Mouse (Mus musculus): ENCODE measurements at regions not wholly inside any gene's neighbourhood (a gene's known extent, or its start where the extent isn't known, plus 50 kb on each side); places are given as distances from the start of the nearest gene placed in this dataset.

DNA sequence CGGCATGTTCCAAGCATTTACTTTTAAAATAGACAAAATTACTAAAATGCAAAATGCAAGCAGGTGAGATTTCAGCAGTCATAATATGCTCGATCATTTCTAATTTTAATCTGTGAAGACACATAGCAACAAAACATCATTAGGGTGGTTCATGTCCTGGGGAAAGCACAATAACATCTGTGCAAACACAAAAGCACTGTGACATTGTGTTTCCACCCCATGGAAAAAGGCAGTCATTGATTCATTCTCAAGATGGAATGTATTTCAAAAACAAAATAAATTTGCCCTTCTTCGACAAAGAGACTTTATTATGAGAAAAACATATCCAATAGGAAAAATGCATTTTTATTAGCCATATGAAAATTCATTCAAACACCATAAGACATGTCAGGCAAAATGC, 601.5 kb upstream of the Klf6 start:
- no peaks in the 10 kb centered on the region for H3K9me3 ChIP-seq (ENCODE audit: low read length)
- H3K4me3 ChIP-seq (ENCODE audit: low read length), result no peak overlapping the region
- H3K4me1 ChIP-seq (ENCODE audit: insufficient read depth, low read length), result no peaks in the 10 kb centered on the region
- no peak overlapping the region for H3K27ac ChIP-seq (ENCODE audit: low read length)
- no peak for ATAC-seq (ENCODE audit: low FRiP score, low TSS enrichment)
- H3K4me2 ChIP-seq (replicated peaks; ENCODE audit: low read depth, low read length), result no peak overlapping the region
- 87% methylated on average over 3 of the region's 3 CpGs for WGBS
- H3K36me3 ChIP-seq (ENCODE audit: insufficient read depth, low read length), result no peaks in the 10 kb centered on the region
- no peaks in the 10 kb centered on the region for H3K27me3 ChIP-seq (ENCODE audit: insufficient read depth, low read length)
- H3K9ac ChIP-seq (replicated peaks; ENCODE audit: low read length), result no peak overlapping the region

DNA sequence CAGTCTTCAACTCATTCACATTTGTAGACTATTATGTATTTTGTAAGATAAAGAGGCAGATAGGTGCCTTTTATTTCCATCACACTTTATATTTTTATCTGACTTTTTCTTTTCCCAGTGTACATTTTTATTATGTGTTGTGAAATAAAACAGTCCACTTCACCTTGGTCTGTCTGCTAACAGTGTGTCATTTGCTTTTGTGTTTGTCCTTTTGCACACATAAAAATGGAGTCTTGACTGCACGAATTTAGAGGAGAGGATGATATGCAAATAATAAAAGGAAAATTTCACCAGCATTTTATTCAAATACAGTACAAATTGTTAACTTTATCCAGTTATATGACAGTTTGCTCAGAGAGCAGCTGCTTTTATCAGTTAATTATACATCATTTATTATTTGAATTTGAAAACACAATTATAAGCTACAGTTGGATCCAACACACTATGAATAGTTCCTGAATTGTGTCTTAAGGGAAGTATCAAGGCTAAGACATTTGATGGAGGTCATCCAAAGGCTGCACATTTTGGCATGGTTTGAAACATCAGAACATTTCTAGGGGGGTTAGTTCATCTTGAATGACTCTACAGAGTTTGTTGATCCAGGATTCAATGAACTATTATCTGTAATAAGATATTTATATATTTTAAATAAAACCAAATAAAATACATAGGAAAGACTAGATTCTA, 588.6 kb upstream of the Klf6 start:
- WGBS, result 72% methylated on average over 1 of the region's 1 CpGs
- no peaks in the 10 kb centered on the region for H3K27me3 ChIP-seq (ENCODE audit: insufficient read depth, low read length)
- ATAC-seq (ENCODE audit: low FRiP score, low TSS enrichment), result no peak

DNA sequence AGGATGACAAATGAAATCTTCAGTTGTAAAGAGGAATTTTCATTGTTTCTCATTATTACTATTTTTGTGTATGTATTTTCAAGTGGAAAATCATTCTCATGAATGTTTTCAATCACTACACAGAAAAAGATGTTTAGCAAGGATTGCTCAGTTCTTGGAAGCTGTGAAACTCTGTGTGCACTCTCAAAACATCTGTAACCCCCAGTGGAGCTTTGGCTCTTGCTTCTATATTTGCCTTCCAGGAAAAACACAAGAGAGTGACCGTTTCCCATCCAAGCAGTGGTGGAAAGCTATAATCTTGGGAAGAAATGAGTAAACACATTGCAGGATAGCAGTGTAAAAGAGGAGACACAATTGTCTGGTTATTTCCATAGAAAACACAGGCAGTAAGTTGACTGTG, 584.7 kb upstream of the Klf6 start:
- Histone ChIP-seq H3K27me3 (ENCODE audit: insufficient read depth, low read length) (no peaks in the 10 kb centered on the region), H3K36me3 (ENCODE audit: insufficient read depth, low read length) (no peaks in the 10 kb centered on the region), H3K4me2 (replicated peaks; ENCODE audit: low read depth, low read length) (no peak overlapping the region), H3K27ac (ENCODE audit: low read length) (no peak overlapping the region), H3K9ac (replicated peaks; ENCODE audit: low read length) (no peak overlapping the region), H3K4me1 (ENCODE audit: insufficient read depth, low read length) (no peaks in the 10 kb centered on the region), H3K9me3 (ENCODE audit: low read length) (no peaks in the 10 kb centered on the region), H3K4me3 (ENCODE audit: low read length) (no peak overlapping the region)
- ATAC-seq (ENCODE audit: low FRiP score, low TSS enrichment), result no peak
- WGBS, result 67% methylated on average over 1 of the region's 1 CpGs

More for the DNA sequence above, 588.6 kb upstream of the Klf6 start:
- no peak overlapping the region for H3K9ac ChIP-seq (replicated peaks; ENCODE audit: low read length)
- no peaks in the 10 kb centered on the region for H3K9me3 ChIP-seq (ENCODE audit: low read length)
- no peaks in the 10 kb centered on the region for H3K36me3 ChIP-seq (ENCODE audit: insufficient read depth, low read length)
- no peak overlapping the region for H3K27ac ChIP-seq (ENCODE audit: low read length)
- H3K4me3 ChIP-seq (ENCODE audit: low read length), result no peak overlapping the region
- no peak overlapping the region for H3K4me2 ChIP-seq (replicated peaks; ENCODE audit: low read depth, low read length)
- no peaks in the 10 kb centered on the region for H3K4me1 ChIP-seq (ENCODE audit: insufficient read depth, low read length)

DNA sequence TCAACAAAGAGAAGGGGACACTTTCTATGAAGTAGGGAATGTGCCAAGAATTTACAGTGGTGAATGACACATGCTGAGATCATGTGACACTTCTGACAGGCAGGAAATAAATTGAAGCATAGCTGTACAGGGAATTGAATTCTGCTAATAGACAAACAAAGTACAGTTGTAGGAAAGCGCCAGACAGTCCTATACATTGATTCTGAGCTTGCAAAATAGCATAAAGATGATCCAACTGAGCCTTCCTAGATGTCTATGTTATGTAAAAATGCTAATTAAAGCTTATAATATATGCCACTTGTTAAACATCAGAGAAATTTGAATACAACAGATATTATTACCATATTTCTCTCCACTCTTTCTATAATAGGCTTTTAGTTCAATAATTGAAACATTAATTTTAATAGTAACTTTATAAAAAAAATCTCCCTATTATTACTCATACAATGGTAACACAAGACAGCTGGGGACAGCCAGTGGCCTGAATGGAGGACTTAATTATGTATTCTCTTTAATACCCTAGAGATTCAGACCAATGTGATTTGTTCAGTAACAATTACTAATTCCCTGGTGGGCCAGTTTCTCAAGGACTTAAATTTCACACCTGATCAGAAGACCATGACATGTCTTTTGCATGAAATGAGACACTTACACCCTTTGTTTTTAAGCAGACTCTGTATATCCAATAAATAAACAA, 571.4 kb upstream of the Klf6 start:
- WGBS, result 79% methylated on average over 1 of the region's 1 CpGs
- Histone ChIP-seq H3K36me3 (ENCODE audit: insufficient read depth, low read length) (no peaks in the 10 kb centered on the region), H3K4me3 (ENCODE audit: low read length) (no peak overlapping the region), H3K27me3 (ENCODE audit: insufficient read depth, low read length) (no peaks in the 10 kb centered on the region), H3K9me3 (ENCODE audit: low read length) (no peaks in the 10 kb centered on the region), H3K9ac (replicated peaks; ENCODE audit: low read length) (no peak overlapping the region), H3K4me2 (replicated peaks; ENCODE audit: low read depth, low read length) (no peak overlapping the region), H3K4me1 (ENCODE audit: insufficient read depth, low read length) (no peaks in the 10 kb centered on the region), H3K27ac (ENCODE audit: low read length) (no peak overlapping the region)
- ATAC-seq (ENCODE audit: low FRiP score, low TSS enrichment), result no peak

DNA sequence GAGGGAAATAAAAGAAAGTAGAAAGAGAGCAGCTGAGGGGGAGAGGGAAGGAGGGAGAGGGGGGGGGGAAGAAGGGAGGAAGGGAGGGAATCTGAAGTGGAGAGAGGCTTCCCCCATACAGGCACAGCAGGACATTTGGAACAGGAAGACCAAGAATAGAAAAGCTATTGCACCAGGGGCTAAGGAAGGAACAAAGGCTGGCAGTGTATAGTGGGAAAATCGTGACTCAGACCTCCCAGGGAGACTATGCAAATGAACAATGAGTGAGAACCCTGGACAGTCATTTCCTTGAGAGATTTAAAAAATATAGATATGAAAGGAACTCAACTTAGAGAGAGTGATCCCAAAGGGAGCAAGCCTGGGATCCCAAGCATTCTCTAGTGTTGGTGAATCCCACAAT, 559.1 kb upstream of the Klf6 start:
- no peak overlapping the region for H3K4me3 ChIP-seq (ENCODE audit: low read length)
- H3K4me2 ChIP-seq (replicated peaks; ENCODE audit: low read depth, low read length), result no peak overlapping the region
- no peaks in the 10 kb centered on the region for H3K27me3 ChIP-seq (ENCODE audit: insufficient read depth, low read length)
- no peak overlapping the region for H3K27ac ChIP-seq (ENCODE audit: low read length)
- ATAC-seq (ENCODE audit: low FRiP score, low TSS enrichment), result 0 out of 2 replicates have a peak, but pooled peaks have one; percentile 46
- H3K36me3 ChIP-seq (ENCODE audit: insufficient read depth, low read length), result no peaks in the 10 kb centered on the region
- no peaks in the 10 kb centered on the region for H3K4me1 ChIP-seq (ENCODE audit: insufficient read depth, low read length)
- no peaks in the 10 kb centered on the region for H3K9me3 ChIP-seq (ENCODE audit: low read length)
- no peak overlapping the region for H3K9ac ChIP-seq (replicated peaks; ENCODE audit: low read length)
- 37% methylated on average over 1 of the region's 1 CpGs for WGBS

DNA sequence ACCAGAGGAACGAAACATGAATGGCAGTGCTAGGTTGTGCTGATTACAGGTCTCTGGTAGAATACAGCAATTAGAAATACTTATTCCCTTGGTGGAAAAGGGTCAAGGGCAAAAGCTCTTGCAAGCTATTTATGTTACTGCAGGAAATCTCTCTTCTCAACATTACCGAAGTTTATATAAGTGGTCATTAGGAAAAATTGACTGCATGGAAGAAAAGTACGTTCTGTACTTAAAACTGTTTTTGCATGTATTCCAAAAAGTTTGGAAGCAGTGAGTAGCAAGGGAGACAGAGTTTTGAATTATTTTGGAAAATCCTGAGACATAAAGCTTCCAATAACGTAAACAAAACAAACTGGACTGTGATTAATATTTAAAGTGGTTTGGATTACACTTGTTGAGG, 554.6 kb upstream of the Klf6 start:
- Histone ChIP-seq H3K4me1 (ENCODE audit: insufficient read depth, low read length) (no peaks in the 10 kb centered on the region), H3K27me3 (ENCODE audit: insufficient read depth, low read length) (no peaks in the 10 kb centered on the region), H3K9ac (replicated peaks; ENCODE audit: low read length) (no peak overlapping the region), H3K4me2 (replicated peaks; ENCODE audit: low read depth, low read length) (no peak overlapping the region), H3K9me3 (ENCODE audit: low read length) (no peaks in the 10 kb centered on the region), H3K4me3 (ENCODE audit: low read length) (no peak overlapping the region), H3K36me3 (ENCODE audit: insufficient read depth, low read length) (no peaks in the 10 kb centered on the region), H3K27ac (ENCODE audit: low read length) (no peak overlapping the region)
- no peak for ATAC-seq (ENCODE audit: low FRiP score, low TSS enrichment)
- WGBS, result 74% methylated on average over 4 of the region's 4 CpGs

DNA sequence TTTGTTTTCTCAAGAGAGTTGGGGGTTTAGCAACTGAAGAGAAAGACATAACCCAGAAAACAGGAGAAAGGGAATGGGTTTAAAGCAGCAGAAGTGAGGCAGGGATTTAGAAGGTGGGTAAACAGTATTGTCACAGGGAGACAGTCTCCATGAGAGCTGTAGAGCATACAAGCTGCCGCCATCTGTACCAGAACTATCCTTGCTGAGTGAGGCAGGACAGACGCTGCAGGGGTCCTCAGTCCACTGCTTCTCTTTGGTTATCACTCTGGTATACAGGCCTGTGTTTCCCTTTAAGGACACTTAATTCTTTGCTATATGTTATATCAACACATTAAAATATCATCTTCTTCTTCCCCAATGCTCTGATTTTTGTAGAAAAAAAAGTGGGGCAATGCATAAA, 548.0 kb upstream of the Klf6 start:
- H3K27ac ChIP-seq (ENCODE audit: low read length), result no peak overlapping the region

DNA sequence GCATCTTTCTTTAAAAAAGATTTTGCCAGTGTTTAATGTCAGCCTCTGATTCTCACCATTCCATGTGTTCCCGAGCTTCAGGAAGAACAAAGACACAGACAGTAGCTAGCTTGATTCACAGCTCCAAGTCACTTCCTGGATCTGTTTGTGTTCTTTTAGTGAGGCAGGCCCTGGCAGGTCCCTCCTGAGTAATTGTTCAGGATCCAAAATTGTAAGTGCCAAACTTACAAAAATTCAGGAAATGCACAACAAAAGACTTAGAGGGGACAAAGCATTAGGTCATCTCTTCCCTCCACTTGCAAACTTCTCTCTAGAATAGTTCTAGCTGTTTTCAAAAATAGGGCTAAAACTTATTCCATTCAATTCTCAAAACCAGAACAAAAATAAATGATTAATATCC, 546.3 kb upstream of the Klf6 start:
- H3K4me3 ChIP-seq (ENCODE audit: low read length), result no peak overlapping the region
- no peak for ATAC-seq (ENCODE audit: low FRiP score, low TSS enrichment)
- no peaks in the 10 kb centered on the region for H3K36me3 ChIP-seq (ENCODE audit: insufficient read depth, low read length)
- no peaks in the 10 kb centered on the region for H3K27me3 ChIP-seq (ENCODE audit: insufficient read depth, low read length)
- H3K9ac ChIP-seq (replicated peaks; ENCODE audit: low read length), result no peak overlapping the region
- 32% methylated on average over 1 of the region's 1 CpGs for WGBS
- no peaks in the 10 kb centered on the region for H3K4me1 ChIP-seq (ENCODE audit: insufficient read depth, low read length)
- H3K4me2 ChIP-seq (replicated peaks; ENCODE audit: low read depth, low read length), result no peak overlapping the region
- no peaks in the 10 kb centered on the region for H3K9me3 ChIP-seq (ENCODE audit: low read length)
- H3K27ac ChIP-seq (ENCODE audit: low read length), result no peak overlapping the region

More for the DNA sequence above, 548.0 kb upstream of the Klf6 start:
- Histone ChIP-seq H3K36me3 (ENCODE audit: insufficient read depth, low read length) (no peaks in the 10 kb centered on the region), H3K4me3 (ENCODE audit: low read length) (no peak overlapping the region), H3K9me3 (ENCODE audit: low read length) (no peaks in the 10 kb centered on the region), H3K27me3 (ENCODE audit: insufficient read depth, low read length) (no peaks in the 10 kb centered on the region), H3K9ac (replicated peaks; ENCODE audit: low read length) (no peak overlapping the region), H3K4me1 (ENCODE audit: insufficient read depth, low read length) (no peaks in the 10 kb centered on the region), H3K4me2 (replicated peaks; ENCODE audit: low read depth, low read length) (no peak overlapping the region)
- ATAC-seq (ENCODE audit: low FRiP score, low TSS enrichment), result no peak
- WGBS, result 48% methylated on average over 2 of the region's 2 CpGs

DNA sequence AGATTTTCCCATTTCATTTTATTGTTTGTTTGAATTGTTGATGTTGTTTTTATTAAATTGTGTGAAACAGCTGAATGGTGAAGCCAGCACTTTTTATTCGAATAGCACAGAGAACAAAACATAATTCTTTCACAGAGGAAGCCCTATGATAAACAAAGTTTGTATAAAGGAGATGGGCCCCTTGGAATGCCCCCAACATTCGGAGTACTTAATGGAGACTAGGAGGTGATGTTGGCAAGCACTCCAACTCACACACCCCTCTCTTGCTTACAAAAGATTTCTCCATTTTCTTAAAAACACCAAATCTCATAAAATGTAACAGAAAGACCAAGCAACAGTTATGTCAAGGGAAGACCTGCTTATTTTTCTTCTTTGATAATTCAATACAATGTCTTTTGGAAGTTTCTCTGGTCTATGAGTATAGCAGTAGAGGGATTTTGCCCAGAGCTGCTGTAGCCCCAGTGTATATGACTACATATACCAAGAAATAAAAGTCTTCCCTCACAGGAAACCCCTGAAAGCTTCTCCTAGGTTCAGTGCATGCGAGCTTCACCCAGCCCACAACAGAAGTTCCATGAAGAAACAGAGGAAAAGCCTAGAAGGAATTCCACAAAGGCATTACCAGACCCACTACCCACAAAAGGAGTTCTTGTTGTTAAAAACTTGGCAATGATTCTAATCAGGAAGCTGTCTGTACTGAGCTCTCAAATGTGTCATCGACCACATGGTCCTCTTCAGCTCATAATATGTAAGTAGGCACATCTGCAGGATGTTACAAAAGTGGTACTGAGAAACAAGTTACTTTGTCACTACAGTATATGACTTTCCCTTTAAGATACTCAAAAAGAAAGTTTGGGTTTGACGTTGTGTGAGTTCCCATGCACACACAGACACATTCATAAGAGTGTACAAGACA, 543.1 kb upstream of the Klf6 start:
- no peak overlapping the region for H3K4me3 ChIP-seq (ENCODE audit: low read length)
- no peaks in the 10 kb centered on the region for H3K27me3 ChIP-seq (ENCODE audit: insufficient read depth, low read length)
- H3K4me1 ChIP-seq (ENCODE audit: insufficient read depth, low read length), result no peaks in the 10 kb centered on the region
- 75% methylated on average over 5 of the region's 5 CpGs for WGBS
- no peak overlapping the region for H3K4me2 ChIP-seq (replicated peaks; ENCODE audit: low read depth, low read length)
- ATAC-seq (ENCODE audit: low FRiP score, low TSS enrichment), result no peak
- H3K27ac ChIP-seq (ENCODE audit: low read length), result no peak overlapping the region
- H3K9me3 ChIP-seq (ENCODE audit: low read length), result no peaks in the 10 kb centered on the region
- H3K36me3 ChIP-seq (ENCODE audit: insufficient read depth, low read length), result no peaks in the 10 kb centered on the region
- no peak overlapping the region for H3K9ac ChIP-seq (replicated peaks; ENCODE audit: low read length)
